Mouse (Mus musculus) cortical plate, adult 2 months (tissue): ENCODE data around the gene Rec114. TPM values are rescaled to one million over a fixed set of nuclear protein-coding genes. Genes with fewer than 3 reads are reported as not detected.

Experiments used
- H3K27ac ChIP-seq: fragments of 200-500 bp; 2 replicates; pipeline ENCODE4 v1.5.1; 2012; ENCODE audit warnings: low read length, control low read depth, inconsistent platforms; ENCODE audit not compliant: insufficient read depth
- H3K4me1 ChIP-seq: fragments of 200-500 bp; 2 replicates; pipeline ENCODE4 v1.6.1; 2011; ENCODE audit warnings: low read length; ENCODE audit not compliant: control insufficient read depth, insufficient read depth
- H3K4me3 ChIP-seq: fragments of 200-500 bp; 2 replicates; pipeline ENCODE4 v1.5.1; 2011; ENCODE audit warnings: mild to moderate bottlenecking, low read length, control low read depth; ENCODE audit not compliant: insufficient read depth
- CTCF ChIP-seq: fragments of 200-500 bp; IDR thresholded peaks from 2 replicates; pipeline ENCODE4 v1.5.1; 2011; ENCODE audit warnings: mild to moderate bottlenecking, control low read depth, low read length; ENCODE audit not compliant: insufficient read depth; ENCODE audit errors: extremely low read depth
- POLR2A ChIP-seq: fragments of 200-500 bp; IDR thresholded peaks from 2 replicates; pipeline ENCODE4 v1.6.1; 2011; ENCODE audit warnings: mild to moderate bottlenecking, low read length, control low read depth; ENCODE audit not compliant: insufficient read depth; ENCODE audit errors: extremely low read depth
- polyA plus RNA-seq: library from polyadenylated mRNA; depleted of rRNA; stranded (reverse); fragments of >200 nt; gene quantifications from 2 replicates; pipeline ENCODE4 v1.2.3, GENCODE M21; 2012

The Rec114 gene
- polyA plus RNA-seq, 1 experiment = 0.29 TPM

GRCm38 (mm10) chr9:58669071-58669470 lies 74.7 kb downstream of the Rec114 start:
- Histone ChIP-seq H3K27ac (no peak overlapping the region), H3K4me3 (no peak overlapping the region), H3K4me1 (no peaks in the 10 kb centered on the region)
- TF ChIP-seq POLR2A (no peak), CTCF (no peak)

DNA sequence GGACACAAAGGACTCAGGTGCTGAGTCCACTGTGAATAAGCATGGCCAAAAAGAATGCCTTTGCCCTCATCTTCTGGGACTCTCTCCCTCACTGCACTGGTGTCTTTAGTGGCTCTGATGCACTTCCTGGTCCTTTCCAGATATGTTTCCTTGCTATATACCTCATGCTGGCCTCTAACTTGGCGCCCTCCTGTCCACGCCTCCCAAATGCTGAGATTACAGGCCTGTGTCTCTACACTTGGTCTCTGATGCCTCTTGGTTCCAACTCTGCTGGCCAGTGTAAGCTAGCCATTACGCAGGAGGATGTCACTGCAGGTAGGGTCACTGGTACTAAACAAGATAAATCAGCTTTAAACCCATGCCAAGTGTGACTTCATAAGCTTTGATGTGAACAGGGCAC lies 75.6 kb downstream of the Rec114 start:
- H3K27ac ChIP-seq = no peak overlapping the region
- H3K4me3 ChIP-seq = no peak overlapping the region
- H3K4me1 ChIP-seq = no peaks in the 10 kb centered on the region
- no peak for TF ChIP-seq POLR2A
- TF ChIP-seq CTCF = no peak

GRCm38 (mm10) chr9:58667244-58667643 lies 76.5 kb downstream of the Rec114 start:
- Histone ChIP-seq H3K4me1 (no peaks in the 10 kb centered on the region), H3K4me3 (no peak overlapping the region), H3K27ac (no peak overlapping the region)
- TF ChIP-seq POLR2A = no peak
- TF ChIP-seq CTCF = no peak

DNA sequence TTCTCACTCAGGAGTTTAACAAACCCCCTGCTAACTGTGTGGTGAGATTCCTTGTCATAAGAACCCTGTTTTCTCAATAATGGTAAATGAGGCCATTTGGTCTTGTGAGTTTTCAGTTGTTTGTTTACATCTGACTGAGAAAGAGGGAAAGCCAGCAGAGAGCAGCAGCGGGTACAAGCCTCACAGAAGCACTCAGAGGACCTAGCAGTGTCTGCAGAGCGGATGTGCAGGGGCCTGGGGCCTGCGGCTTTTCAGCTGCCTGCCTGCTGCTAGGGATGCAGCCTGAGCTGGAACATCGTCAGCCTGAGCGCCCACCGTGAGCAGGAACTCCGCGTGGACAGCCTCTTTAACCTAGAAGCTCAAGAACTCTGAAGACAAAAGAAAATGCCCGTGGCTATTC lies 77.6 kb downstream of the Rec114 start:
- Histone ChIP-seq H3K4me1 (no peaks in the 10 kb centered on the region), H3K27ac (no peak overlapping the region), H3K4me3 (no peak overlapping the region)
- TF ChIP-seq CTCF (0 out of 2 replicates have a peak, but pooled peaks have one; percentile 3), POLR2A (no peak)

DNA sequence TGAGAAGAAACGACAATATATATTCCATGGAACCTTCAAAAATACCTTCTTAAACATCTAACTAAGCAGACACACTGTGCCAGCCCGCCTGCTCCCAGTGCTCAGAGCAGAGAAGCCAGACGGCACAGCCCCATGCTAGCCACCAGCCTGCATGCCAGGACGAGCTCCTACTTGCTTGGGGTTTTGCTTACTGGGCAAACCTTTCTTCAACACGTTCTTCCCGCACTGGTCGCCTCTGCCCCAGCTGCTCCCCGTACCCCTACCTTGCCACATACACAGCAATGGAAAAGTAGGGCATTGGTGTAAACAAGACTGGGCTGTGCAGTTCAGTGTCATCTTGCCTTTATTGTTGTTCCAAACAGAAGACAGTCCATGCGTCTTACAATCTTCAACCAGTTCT lies 78.3 kb downstream of the Rec114 start:
- H3K4me3 ChIP-seq = no peak overlapping the region
- H3K4me1 ChIP-seq = no peaks in the 10 kb centered on the region
- H3K27ac ChIP-seq = no peak overlapping the region
- TF ChIP-seq POLR2A = no peak
- no peak for TF ChIP-seq CTCF

- TF ChIP-seq POLR2A = no peak
- H3K4me1 ChIP-seq = no peaks in the 10 kb centered on the region
- no peak overlapping the region for H3K27ac ChIP-seq
- H3K4me3 ChIP-seq = no peak overlapping the region
Measured at GRCm38 (mm10) chr9:58662791-58663190, 81.0 kb downstream of the Rec114 start.

- TF ChIP-seq CTCF = 0 out of 2 replicates have a peak, but pooled peaks have one; percentile 19
- TF ChIP-seq POLR2A = no peak
- H3K4me3 ChIP-seq = no peak overlapping the region
- no peaks in the 10 kb centered on the region for H3K4me1 ChIP-seq
- no peak overlapping the region for H3K27ac ChIP-seq
Measured at GRCm38 (mm10) chr9:58662007-58662406, 81.8 kb downstream of the Rec114 start.

DNA sequence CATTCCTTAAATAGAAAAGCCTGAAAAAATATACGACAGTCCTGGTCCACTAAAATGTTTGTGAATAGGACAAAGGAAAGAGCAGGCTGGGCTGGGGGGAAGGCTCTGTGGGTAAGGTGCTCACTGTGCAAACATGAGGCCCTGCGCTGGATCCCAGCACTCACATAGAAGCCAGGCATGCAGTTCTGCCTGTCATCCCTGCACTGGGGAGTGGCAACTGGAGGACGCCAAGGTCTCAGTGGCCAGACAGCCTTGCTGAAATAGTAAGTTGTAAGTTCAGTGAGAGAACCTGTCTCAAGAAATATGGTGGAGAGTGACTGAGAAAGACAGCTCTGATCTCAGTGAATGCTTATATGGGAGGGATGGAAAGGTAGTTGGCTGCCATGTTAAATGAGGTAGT lies 83.1 kb downstream of the Rec114 start:
- H3K4me3 ChIP-seq = no peak overlapping the region
- H3K27ac ChIP-seq = no peak overlapping the region
- H3K4me1 ChIP-seq = no peaks in the 10 kb centered on the region
- TF ChIP-seq CTCF (no peak), POLR2A (no peak)

DNA sequence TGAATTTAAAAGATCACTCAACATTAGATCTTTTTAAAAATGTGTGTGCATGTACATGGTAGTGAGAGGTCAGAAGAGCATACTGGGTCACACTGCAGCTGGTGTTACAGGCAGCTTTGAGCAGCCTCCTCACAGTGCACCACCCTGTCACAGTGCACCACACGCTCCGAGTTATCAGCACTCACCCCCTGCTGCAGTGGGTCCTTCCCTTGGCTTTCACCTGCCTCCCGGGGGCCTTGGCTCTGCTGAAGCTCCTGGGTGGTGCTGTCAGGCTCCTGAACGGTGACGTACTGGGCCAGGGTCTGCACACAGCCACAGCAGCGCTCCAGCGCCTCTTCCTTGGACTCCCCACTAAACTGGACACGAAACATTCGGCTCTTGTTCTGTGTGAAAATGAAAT lies 83.8 kb downstream of the Rec114 start:
- no peak overlapping the region for H3K4me3 ChIP-seq
- no peaks in the 10 kb centered on the region for H3K4me1 ChIP-seq
- H3K27ac ChIP-seq = no peak overlapping the region
- no peak for TF ChIP-seq CTCF
- TF ChIP-seq POLR2A = no peak

GRCm38 (mm10) chr9:58659331-58659730 lies 84.4 kb downstream of the Rec114 start:
- TF ChIP-seq CTCF (no peak), POLR2A (no peak)
- no peaks in the 10 kb centered on the region for H3K4me1 ChIP-seq
- H3K27ac ChIP-seq = no peak overlapping the region
- H3K4me3 ChIP-seq = no peak overlapping the region

DNA sequence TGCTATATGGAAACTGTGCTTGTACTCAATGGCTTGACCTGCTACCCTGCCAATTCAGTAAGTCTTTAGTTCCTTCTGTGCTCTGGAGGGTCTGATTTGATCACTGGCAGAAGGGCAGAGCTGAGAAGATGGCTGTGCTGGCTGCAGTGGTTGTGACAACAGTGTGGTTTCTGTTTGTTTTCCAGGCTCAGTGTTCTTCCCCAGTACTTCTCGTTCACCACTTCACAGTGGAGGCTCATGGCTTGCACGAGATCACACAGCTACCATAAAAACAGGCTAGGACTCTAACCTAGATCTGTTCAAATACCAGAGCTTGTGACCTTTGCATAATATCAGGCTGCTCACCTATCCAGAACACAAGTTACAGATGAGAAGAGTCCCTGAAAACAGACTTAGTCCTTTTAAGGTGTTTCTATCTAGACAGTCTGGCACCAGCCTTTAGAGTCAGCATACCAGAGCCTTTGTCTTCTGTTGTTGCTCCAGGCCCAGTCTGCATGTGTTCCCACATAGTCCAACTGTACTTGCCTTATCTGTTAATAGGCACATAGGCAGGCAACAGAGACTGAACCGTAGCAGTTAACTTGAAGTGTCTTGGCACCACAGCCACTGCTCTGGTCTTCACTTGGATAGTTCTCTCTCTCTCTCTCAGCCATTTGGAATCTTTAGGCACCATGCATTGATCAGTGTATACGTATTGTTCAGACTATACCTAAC lies 85.0 kb downstream of the Rec114 start:
- no peak overlapping the region for H3K4me3 ChIP-seq
- no peak for TF ChIP-seq POLR2A
- TF ChIP-seq CTCF = no peak
- H3K4me1 ChIP-seq = no peaks in the 10 kb centered on the region
- no peak overlapping the region for H3K27ac ChIP-seq
